Mouse (Mus musculus): ENCODE data around the gene Arhgap10.

Arhgap10 gene

GRCm38 (mm10) chr8:77279977-77280376, 237.8 kb downstream of the Arhgap10 start:
- DNase-seq (ENCODE audit: low spot score) = no peak

GRCm38 (mm10) chr8:77278246-77278645, 239.5 kb downstream of the Arhgap10 start:
- no peak for DNase-seq (ENCODE audit: low spot score)

- DNase-seq (ENCODE audit: low spot score) = no peak
Measured at GRCm38 (mm10) chr8:77276827-77277226, 240.9 kb downstream of the Arhgap10 start.

- no peak for DNase-seq (ENCODE audit: low spot score)
Measured at GRCm38 (mm10) chr8:77275571-77275970, 242.2 kb downstream of the Arhgap10 start.

GRCm38 (mm10) chr8:77272136-77272535, 245.6 kb downstream of the Arhgap10 start:
- DNase-seq (ENCODE audit: low spot score) = no peak

GRCm38 (mm10) chr8:77267941-77268405, 249.8 kb downstream of the Arhgap10 start:
- DNase-seq (ENCODE audit: low spot score) = no peak

- no peak for DNase-seq (ENCODE audit: low spot score)
Measured at GRCm38 (mm10) chr8:77262216-77263009, 255.3 kb downstream of the Arhgap10 start.

GRCm38 (mm10) chr8:77261215-77261614, 256.5 kb downstream of the Arhgap10 start:
- no peak for DNase-seq (ENCODE audit: low spot score)

- DNase-seq (ENCODE audit: low spot score) = peak; percentile 17
Measured at GRCm38 (mm10) chr8:77257085-77257451, 260.7 kb downstream of the Arhgap10 start.

GRCm38 (mm10) chr8:77256450-77257084, 261.2 kb downstream of the Arhgap10 start:
- peak; percentile 74 for DNase-seq (ENCODE audit: low spot score)

GRCm38 (mm10) chr8:77254466-77254865, 263.3 kb downstream of the Arhgap10 start:
- DNase-seq (ENCODE audit: low spot score) = no peak

GRCm38 (mm10) chr8:77251134-77251533, 266.6 kb downstream of the Arhgap10 start:
- no peak for DNase-seq (ENCODE audit: low spot score)

GRCm38 (mm10) chr8:77250094-77250493, 267.7 kb downstream of the Arhgap10 start:
- no peak for DNase-seq (ENCODE audit: low spot score)

- no peak for DNase-seq (ENCODE audit: low spot score)
Measured at GRCm38 (mm10) chr8:77241381-77241780, 276.4 kb downstream of the Arhgap10 start.

- no peak for DNase-seq (ENCODE audit: low spot score)
Measured at GRCm38 (mm10) chr8:77239462-77239861, 278.3 kb downstream of the Arhgap10 start.

- no peak for DNase-seq (ENCODE audit: low spot score)
Measured at GRCm38 (mm10) chr8:77236701-77237100, 281.1 kb downstream of the Arhgap10 start.

- no peak for DNase-seq (ENCODE audit: low spot score)
Measured at GRCm38 (mm10) chr8:77232411-77232810, 285.3 kb downstream of the Arhgap10 start.

GRCm38 (mm10) chr8:77231834-77232233, 285.9 kb downstream of the Arhgap10 start:
- DNase-seq (ENCODE audit: low spot score) = no peak

GRCm38 (mm10) chr8:77231211-77231610, 286.5 kb downstream of the Arhgap10 start:
- DNase-seq (ENCODE audit: low spot score) = no peak

GRCm38 (mm10) chr8:77228688-77229087, 289.1 kb downstream of the Arhgap10 start:
- DNase-seq (ENCODE audit: low spot score) = no peak

GRCm38 (mm10) chr8:77227742-77228141, 290.0 kb downstream of the Arhgap10 start:
- DNase-seq (ENCODE audit: low spot score) = no peak

- DNase-seq (ENCODE audit: low spot score) = no peak
Measured at GRCm38 (mm10) chr8:77223123-77223522, 294.6 kb downstream of the Arhgap10 start.

- DNase-seq (ENCODE audit: low spot score) = no peak
Measured at GRCm38 (mm10) chr8:77215191-77215590, 302.6 kb downstream of the Arhgap10 start.

Measured in layer of hippocampus, adult 11-12 months (tissue).